Mouse (Mus musculus) testis, adult 2 months (tissue): ENCODE measurements around the gene Tpi1.
"Not testable (repeated sequence)": the region's sequence is repeated elsewhere in the genome, so short reads cannot be mapped to it uniquely, and the experiment has no call there.

Source experiments
- CTCF ChIP-seq: fragments of 200-500 bp; IDR thresholded peaks from 2 replicates; pipeline ENCODE4 v1.5.1; 2012; ENCODE audit warnings: low read depth, mild to moderate bottlenecking, inconsistent platforms, low read length, moderate library complexity; ENCODE audit not compliant: control insufficient read depth, insufficient read depth, insufficient replicate concordance
- POLR2A ChIP-seq: fragments of 200-500 bp; IDR thresholded peaks from 2 replicates; pipeline ENCODE4 v1.6.1; 2012; ENCODE audit warnings: low read depth, mild to moderate bottlenecking, inconsistent platforms, low read length, moderate library complexity; ENCODE audit not compliant: control insufficient read depth

GRCm38 (mm10) chr6:124802400-124802799 lies 11.7 kb downstream of the Tpi1 start:
- TF ChIP-seq CTCF, POLR2A: not testable (repeated sequence)
